Mouse (Mus musculus) midbrain, embryonic 13.5 days (tissue): ENCODE measurements around the gene Blm. TPM values are rescaled to one million over a fixed set of nuclear protein-coding genes. Genes with fewer than 3 reads are reported as not detected.

Experiments used
- ATAC-seq: fragments of 200-750 bp; cut with Nextera tagmentation; 2 replicates; pipeline ENCODE4 v1.8.0; 2017; ENCODE audit warnings: mild to moderate bottlenecking, moderate TSS enrichment, moderate library complexity
- H3K27ac ChIP-seq: fragments of 300-500 bp; sonication (generic); 2 replicates; pipeline ENCODE4 v1.5.1; 2015; ENCODE audit warnings: inconsistent platforms, mild to moderate bottlenecking, moderate library complexity
- H3K27me3 ChIP-seq: fragments of 300-500 bp; sonication (generic); 2 replicates; pipeline ENCODE4 v1.6.1; 2015; ENCODE audit warnings: mild to moderate bottlenecking, inconsistent platforms
- H3K36me3 ChIP-seq: fragments of 300-500 bp; sonication (generic); 2 replicates; pipeline ENCODE4 v1.6.1; 2015; ENCODE audit warnings: mild to moderate bottlenecking, inconsistent platforms
- H3K4me1 ChIP-seq: fragments of 300-500 bp; sonication (generic); replicated peaks from 2 replicates; pipeline ENCODE4 v1.6.1; 2015; ENCODE audit warnings: inconsistent platforms
- H3K4me2 ChIP-seq: fragments of 300-500 bp; sonication (generic); replicated peaks from 2 replicates; pipeline ENCODE4 v1.6.1; 2015; ENCODE audit warnings: moderate library complexity, mild to moderate bottlenecking, inconsistent platforms
- H3K4me3 ChIP-seq: fragments of 300-500 bp; sonication (generic); replicated peaks from 2 replicates; pipeline ENCODE4 v1.5.1; 2015; ENCODE audit warnings: mild to moderate bottlenecking, inconsistent platforms
- H3K9ac ChIP-seq: fragments of 300-500 bp; sonication (generic); replicated peaks from 2 replicates; pipeline ENCODE4 v1.6.1; 2015; ENCODE audit warnings: mild to moderate bottlenecking, inconsistent platforms
- H3K9me3 ChIP-seq: fragments of 300-500 bp; sonication (generic); 2 replicates; pipeline ENCODE4 v1.6.1; 2016; ENCODE audit warnings: mild to moderate bottlenecking, inconsistent platforms
- WGBS: fragments of 180-500 bp; shearing (Covaris S2); methylation state at CpG from one replicate; pipeline ENCODE4 v1.1.7; 2015; 5-methylcytosine and 5-hydroxymethylcytosine counted together
- polyA plus RNA-seq: library from polyadenylated mRNA; unstranded; fragments of >200 nt; fragmentation: Nextera tagmentation; extraction: Ambion mirVana; gene quantifications from 2 replicates; pipeline ENCODE4 v1.2.1, GENCODE M21; 2015

Gene Blm
- polyA plus RNA-seq, 1 experiment from 2014 or later: 18.2 TPM

DNA sequence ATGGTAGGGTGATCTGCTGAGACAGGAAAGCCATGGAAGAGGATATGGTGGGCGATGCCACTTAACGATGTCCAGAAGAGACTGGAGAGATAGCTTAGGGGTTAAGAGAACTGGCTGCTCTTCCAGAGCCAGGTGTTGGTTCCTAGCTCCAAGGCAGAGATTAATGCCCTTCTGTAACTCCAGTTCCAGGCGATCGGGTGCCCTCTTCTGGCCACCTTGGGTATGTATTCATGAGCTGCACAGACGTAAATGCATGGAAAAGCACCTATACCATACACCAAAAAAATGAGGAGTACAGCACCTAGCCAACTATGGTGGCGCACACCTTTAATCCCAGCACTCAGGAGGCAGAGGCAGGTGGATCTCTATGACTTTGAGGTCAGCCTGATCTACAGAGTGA lies 110.2 kb downstream of the Blm start:
- WGBS: 82% methylated on average over 6 of the region's 6 CpGs
- H3K27me3 ChIP-seq: no peaks in the 10 kb centered on the region
- ATAC-seq: no peak
- H3K4me1 ChIP-seq: 0 out of 2 replicates have a peak, but pooled peaks cover 2% of the 10 kb centered on the region
- H3K9me3 ChIP-seq: no peaks in the 10 kb centered on the region
- H3K9ac ChIP-seq: no peak overlapping the region
- H3K4me2 ChIP-seq: no peak overlapping the region
- H3K27ac ChIP-seq: no peak overlapping the region
- H3K4me3 ChIP-seq: no peak overlapping the region
- no peaks in the 10 kb centered on the region for H3K36me3 ChIP-seq

DNA sequence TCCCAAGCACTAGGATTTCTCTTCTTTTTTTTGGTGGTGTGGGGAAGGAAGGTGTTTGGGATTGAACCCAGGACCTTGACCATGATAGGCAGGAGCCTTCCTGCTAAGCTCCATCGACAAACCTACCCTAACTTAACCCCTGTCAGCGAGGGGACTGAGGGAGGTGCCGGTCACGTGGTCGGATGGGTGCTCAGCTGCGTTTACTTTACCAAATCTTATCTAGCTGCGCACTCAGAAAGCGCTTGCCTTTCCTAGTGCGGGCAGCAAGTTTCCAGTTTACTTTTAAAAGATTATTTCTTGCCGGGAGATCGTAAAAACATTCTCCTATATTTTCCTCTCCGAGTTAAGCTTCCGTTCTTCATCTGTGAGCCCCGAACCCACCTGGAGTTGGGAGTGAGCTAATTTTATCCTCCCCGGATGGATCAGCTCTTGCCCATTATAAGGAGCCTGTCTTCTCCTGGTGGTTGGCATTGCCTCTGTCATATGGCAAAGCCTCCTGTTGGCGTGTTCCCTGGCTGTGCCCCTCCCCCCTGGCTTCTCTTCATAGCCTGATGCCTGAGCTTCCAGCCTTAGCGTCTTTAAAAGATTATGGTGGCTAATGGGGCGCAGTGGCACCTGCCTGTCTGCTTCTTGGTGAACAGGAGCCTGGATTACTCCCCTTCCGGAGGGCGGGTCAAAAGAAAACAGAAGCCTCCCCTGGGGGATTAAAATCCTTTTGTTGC lies 112.0 kb downstream of the Blm start:
- ATAC-seq: no peak
- 26% methylated on average over 20 of the region's 20 CpGs for WGBS
- Histone ChIP-seq H3K27ac (no peak overlapping the region), H3K36me3 (no peaks in the 10 kb centered on the region), H3K4me2 (0 out of 2 replicates have a peak overlapping the region, but pooled peaks have one; percentile 20), H3K4me3 (no peak overlapping the region), H3K4me1 (0 out of 2 replicates have a peak, but pooled peaks cover 2% of the 10 kb centered on the region), H3K9me3 (no peaks in the 10 kb centered on the region), H3K9ac (no peak overlapping the region), H3K27me3 (no peaks in the 10 kb centered on the region)

DNA sequence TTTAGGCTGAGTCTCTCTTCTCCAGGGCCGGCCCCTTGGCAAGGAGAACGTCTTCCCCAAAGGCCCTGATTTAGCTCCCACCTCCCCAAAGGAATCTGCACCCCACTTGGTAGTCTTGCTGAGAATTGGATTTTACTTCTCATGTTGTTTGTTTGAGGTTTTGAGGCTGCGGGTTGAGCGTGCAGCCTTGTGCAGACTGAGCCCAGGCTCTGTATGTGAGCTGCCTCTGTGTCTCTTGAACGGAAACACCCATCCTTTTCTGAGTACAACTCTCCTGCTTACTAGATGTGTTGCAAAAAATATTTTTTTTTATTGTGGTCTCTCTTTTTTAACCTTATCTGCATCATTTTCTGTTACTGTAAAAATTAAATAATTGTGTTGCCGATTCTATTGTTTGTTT lies 113.3 kb downstream of the Blm start:
- 0 out of 2 replicates have a peak, but pooled peaks cover 2% of the 10 kb centered on the region for H3K4me1 ChIP-seq
- H3K27ac ChIP-seq: no peak overlapping the region
- no peak overlapping the region for H3K4me2 ChIP-seq
- H3K9me3 ChIP-seq: no peaks in the 10 kb centered on the region
- H3K4me3 ChIP-seq: no peak overlapping the region
- no peak overlapping the region for H3K9ac ChIP-seq
- no peaks in the 10 kb centered on the region for H3K27me3 ChIP-seq
- 92% methylated on average over 6 of the region's 6 CpGs for WGBS
- H3K36me3 ChIP-seq: no peaks in the 10 kb centered on the region
- ATAC-seq: no peak

DNA sequence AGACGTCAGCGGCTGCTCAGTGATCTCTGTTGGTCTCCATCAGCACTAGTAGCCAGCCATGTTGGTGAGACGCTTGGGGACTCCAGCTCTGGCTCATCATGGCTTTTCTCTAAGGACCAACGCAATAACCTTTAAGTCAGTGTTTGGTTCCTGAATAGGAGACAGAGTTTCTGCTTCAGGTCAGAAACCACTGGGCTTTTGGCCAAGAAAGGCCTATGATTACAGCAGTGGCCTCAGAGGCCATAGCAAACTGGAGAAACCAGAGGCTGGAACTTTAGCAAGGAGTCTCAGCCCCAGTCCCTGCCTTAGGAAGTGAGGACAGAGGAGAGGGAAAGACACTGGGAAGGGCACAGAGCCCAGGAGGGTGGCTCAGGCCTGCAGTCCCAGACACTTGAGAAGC lies 114.3 kb downstream of the Blm start:
- H3K9ac ChIP-seq: no peak overlapping the region
- no peak overlapping the region for H3K4me2 ChIP-seq
- H3K9me3 ChIP-seq: no peaks in the 10 kb centered on the region
- no peak for ATAC-seq
- H3K36me3 ChIP-seq: no peaks in the 10 kb centered on the region
- no peak overlapping the region for H3K27ac ChIP-seq
- H3K27me3 ChIP-seq: no peaks in the 10 kb centered on the region
- H3K4me3 ChIP-seq: no peak overlapping the region
- 82% methylated on average over 4 of the region's 4 CpGs for WGBS
- H3K4me1 ChIP-seq: 0 out of 2 replicates have a peak, but pooled peaks cover 2% of the 10 kb centered on the region

DNA sequence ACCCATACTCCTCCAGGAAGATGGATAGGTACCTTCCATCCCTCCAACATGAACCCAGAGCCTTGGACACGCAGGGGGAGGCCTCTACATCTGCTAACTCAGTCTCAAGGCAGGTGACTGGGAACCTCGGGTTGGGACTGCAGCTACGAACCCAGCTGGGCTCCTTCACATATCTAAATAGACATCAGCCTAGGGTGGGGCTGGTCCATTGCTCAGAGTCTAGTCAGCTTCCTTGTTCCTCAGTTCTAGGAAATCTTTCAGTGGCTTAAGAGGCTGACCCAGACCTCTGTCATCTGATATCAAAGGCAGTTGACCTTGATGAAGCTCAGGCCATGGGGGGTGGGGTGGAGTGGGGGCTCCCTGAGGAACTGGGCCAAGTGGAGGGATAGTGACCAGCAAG lies 115.6 kb downstream of the Blm start:
- Histone ChIP-seq H3K9me3 (no peaks in the 10 kb centered on the region), H3K4me3 (no peak overlapping the region), H3K36me3 (no peaks in the 10 kb centered on the region), H3K9ac (no peak overlapping the region), H3K4me2 (no peak overlapping the region), H3K4me1 (0 out of 2 replicates have a peak, but pooled peaks cover 2% of the 10 kb centered on the region), H3K27me3 (no peaks in the 10 kb centered on the region), H3K27ac (no peak overlapping the region)
- no peak for ATAC-seq
- 66% methylated on average over 3 of the region's 3 CpGs for WGBS

DNA sequence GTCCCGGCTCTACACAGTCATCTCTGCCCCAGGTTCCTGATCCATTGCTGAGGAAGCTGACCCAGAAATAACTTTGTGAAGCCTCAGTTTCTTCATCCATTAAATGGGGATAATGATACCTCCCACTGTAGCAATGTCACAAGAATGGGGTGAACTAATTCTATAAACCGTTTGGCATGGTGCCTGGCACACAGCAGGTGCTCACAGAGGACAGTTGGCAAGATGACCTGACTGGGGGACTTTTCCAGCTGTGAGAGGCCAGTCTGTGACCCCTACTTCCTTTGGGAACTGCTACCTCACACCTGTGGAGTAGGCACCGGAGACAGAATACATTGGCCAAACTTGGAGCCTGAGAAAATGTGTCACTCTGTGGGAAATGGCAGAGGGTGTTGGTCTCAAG lies 116.9 kb downstream of the Blm start:
- Histone ChIP-seq H3K27ac (no peak overlapping the region), H3K9me3 (no peaks in the 10 kb centered on the region), H3K4me3 (no peak overlapping the region), H3K36me3 (no peaks in the 10 kb centered on the region), H3K9ac (no peak overlapping the region), H3K27me3 (no peaks in the 10 kb centered on the region), H3K4me2 (no peak overlapping the region), H3K4me1 (0 out of 2 replicates have a peak, but pooled peaks cover under 1% of the 10 kb centered on the region)
- WGBS: 72% methylated on average over 3 of the region's 3 CpGs
- no peak for ATAC-seq

DNA sequence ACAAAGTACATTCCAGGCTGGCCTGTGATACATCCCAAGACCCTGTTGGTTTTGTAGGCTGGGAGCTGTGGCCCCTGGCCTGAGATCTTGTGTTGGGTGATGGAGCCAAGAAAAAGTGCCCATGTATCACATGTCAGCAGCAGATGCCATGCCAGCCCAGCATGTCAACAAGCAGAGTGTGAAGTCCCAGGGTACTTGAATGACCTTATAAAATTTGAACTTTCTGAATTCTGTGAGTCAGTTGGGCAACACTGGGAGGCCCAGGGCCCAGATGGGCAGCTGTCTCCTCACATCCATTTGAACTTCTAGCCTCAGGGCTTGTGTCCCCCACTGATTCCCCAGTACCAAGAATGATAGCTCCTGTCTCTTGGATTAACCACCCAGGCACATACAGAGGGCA lies 117.3 kb downstream of the Blm start:
- Histone ChIP-seq H3K27me3 (no peaks in the 10 kb centered on the region), H3K4me3 (no peak overlapping the region), H3K9me3 (no peaks in the 10 kb centered on the region), H3K36me3 (no peaks in the 10 kb centered on the region), H3K9ac (no peak overlapping the region), H3K27ac (no peak overlapping the region), H3K4me2 (no peak overlapping the region), H3K4me1 (no peaks in the 10 kb centered on the region)
- no peak for ATAC-seq

DNA sequence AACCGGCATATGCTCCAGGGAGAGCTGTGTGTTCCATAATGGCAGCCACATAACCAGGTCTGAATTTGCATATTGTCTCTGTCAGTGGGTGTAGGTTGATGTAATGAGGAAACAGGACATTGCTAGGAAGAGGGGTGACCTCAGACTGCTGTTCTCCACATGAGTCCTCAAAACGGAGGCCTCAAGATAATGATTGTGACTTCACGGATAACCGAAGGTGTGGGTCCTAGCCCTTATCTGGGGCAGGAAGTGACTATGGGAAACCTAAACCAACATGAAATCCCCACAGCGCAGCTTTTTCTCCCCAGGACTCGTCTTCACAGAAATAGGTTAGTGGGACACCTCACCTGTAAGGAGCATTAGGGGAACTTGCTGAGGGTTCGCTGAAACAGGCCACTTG lies 118.0 kb downstream of the Blm start:
- H3K36me3 ChIP-seq: no peaks in the 10 kb centered on the region
- no peak overlapping the region for H3K27ac ChIP-seq
- H3K4me3 ChIP-seq: no peak overlapping the region
- H3K4me2 ChIP-seq: no peak overlapping the region
- no peaks in the 10 kb centered on the region for H3K9me3 ChIP-seq
- H3K9ac ChIP-seq: no peak overlapping the region
- H3K4me1 ChIP-seq: no peaks in the 10 kb centered on the region
- no peak for ATAC-seq
- WGBS: 91% methylated on average over 7 of the region's 7 CpGs
- no peaks in the 10 kb centered on the region for H3K27me3 ChIP-seq

DNA sequence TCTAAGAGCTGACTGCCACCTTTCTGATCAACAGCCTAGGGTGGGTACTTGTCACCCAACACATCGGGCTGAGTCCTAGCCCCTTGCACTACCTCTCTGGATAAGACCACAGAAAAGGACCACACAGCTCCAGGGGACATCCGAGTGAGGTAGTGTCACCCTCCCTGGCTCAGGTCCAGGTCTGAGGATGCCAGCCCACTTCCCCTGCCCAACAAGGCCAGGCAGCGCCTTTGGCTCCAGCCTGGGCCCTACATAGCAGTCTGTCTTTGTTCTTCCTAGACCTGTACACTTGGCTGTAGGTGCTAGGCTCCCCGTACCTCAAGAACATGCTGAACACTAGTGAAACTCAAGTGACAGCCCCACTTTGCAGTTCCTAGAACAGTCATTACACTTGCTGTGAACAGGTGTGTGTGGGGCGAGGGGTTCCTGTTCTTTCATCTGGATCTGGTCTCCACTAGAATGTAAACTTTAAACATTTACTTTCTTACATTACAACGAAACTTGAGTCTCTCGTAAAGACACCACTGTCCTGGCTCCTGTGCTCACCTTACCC lies 120.5 kb downstream of the Blm start:
- no peaks in the 10 kb centered on the region for H3K9me3 ChIP-seq
- WGBS: 86% methylated on average over 7 of the region's 7 CpGs
- ATAC-seq: no peak
- H3K4me3 ChIP-seq: no peak overlapping the region
- no peaks in the 10 kb centered on the region for H3K4me1 ChIP-seq
- H3K27me3 ChIP-seq: no peaks in the 10 kb centered on the region
- H3K27ac ChIP-seq: no peak overlapping the region
- no peak overlapping the region for H3K4me2 ChIP-seq
- H3K36me3 ChIP-seq: no peaks in the 10 kb centered on the region
- no peak overlapping the region for H3K9ac ChIP-seq

DNA sequence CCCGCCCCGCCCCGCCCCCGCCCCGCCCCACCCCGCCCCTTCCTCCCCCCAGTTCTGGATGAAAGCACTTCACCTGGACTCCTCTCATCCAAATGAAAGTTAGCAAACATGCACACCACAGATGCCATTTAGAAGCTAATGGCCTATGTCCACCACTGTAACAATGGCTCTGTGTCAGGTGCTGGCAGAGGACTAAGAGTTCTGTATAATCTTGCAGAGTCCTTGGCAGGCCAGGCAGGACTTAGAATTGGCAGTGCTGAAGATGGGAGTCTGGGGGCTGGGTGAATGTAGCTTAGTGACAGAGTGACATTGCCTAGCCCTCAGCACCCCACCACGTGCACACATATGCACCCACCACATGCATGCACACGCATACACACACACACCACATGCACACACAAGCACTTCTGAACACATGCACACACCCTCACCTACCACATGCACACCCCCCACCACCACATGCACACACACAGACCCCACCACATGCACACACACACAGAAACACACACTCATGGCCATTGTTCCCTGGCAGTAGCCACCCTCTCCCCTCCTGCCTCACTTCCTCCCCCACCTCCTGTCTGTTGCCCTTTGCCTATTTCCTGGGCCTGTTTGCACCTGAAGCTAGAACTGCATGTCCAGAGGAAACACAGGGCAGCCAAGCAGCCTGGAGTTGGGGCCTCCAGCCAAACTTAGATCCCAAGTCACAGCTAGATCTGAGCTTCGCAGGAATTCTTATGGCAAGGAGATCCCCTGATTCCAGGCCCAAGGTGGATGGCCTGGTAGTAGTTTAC lies 121.2 kb downstream of the Blm start:
- ATAC-seq: no peak
- Histone ChIP-seq H3K27ac (no peak overlapping the region), H3K9ac (no peak overlapping the region), H3K9me3 (no peaks in the 10 kb centered on the region), H3K36me3 (no peaks in the 10 kb centered on the region), H3K4me3 (no peak overlapping the region), H3K4me1 (no peaks in the 10 kb centered on the region), H3K4me2 (no peak overlapping the region), H3K27me3 (no peaks in the 10 kb centered on the region)
- WGBS: 80% methylated on average over 9 of the region's 9 CpGs

DNA sequence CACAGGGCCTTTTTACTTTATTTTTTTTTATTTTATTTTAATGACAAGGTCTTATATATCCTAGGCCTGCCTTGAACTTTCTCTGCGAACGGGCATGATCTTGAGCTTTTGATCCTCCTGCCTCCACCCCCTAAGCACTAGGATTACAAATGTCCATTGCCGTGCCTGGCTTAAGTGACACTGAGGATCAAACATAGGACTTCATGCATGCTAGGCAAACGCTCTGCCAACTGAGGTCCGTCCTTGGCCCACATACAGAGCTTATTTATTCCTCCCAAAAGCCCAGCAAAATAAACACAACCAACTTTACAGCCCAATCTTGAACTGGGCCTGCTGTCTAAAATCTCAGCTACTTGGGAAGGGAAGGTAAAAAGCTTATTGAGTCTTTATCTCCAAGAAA lies 122.1 kb downstream of the Blm start:
- Histone ChIP-seq H3K9me3 (no peaks in the 10 kb centered on the region), H3K27me3 (no peaks in the 10 kb centered on the region), H3K4me1 (no peaks in the 10 kb centered on the region), H3K9ac (no peak overlapping the region), H3K4me2 (no peak overlapping the region), H3K36me3 (no peaks in the 10 kb centered on the region), H3K27ac (no peak overlapping the region), H3K4me3 (no peak overlapping the region)
- no peak for ATAC-seq
- WGBS: 59% methylated on average over 5 of the region's 5 CpGs

DNA sequence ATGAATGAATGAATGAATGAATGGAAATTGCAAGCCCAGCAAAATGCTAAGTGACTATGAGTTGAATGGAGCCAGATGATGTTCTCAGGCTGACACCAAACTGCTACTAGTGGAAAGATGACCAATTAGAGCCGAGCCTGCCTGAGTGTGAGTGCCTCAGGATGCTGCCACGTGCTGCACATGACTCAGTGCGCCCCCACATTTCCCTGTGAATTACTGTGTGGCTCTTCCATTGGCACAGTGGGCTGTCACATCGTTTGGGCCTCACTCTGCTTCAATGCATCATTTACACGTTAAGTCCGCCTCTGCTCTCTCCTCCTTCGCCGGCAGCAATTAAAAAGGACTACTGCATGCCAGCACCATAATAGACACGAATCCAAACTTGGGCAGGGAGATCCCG lies 122.6 kb downstream of the Blm start:
- Histone ChIP-seq H3K4me2 (no peak overlapping the region), H3K4me1 (no peaks in the 10 kb centered on the region), H3K27me3 (no peaks in the 10 kb centered on the region), H3K36me3 (no peaks in the 10 kb centered on the region), H3K4me3 (no peak overlapping the region), H3K9ac (no peak overlapping the region), H3K27ac (no peak overlapping the region), H3K9me3 (no peaks in the 10 kb centered on the region)
- 76% methylated on average over 10 of the region's 10 CpGs for WGBS
- ATAC-seq: no peak
